Mouse (Mus musculus) neural tube, postnatal 0 days (tissue): Measurements from ENCODE around the gene Zbed5. TPM values are rescaled to one million over a fixed set of nuclear protein-coding genes. Genes with fewer than 3 reads are reported as not detected.

Experiments
- polyA plus RNA-seq: library from polyadenylated mRNA; unstranded; fragments of >200 nt; fragmentation: Nextera tagmentation; extraction: Ambion mirVana; gene quantifications from 2 replicates; pipeline ENCODE4 v1.2.1, GENCODE M21; 2015

The Zbed5 gene
- 7.1 and 8.0 TPM in 2 replicates for polyA plus RNA-seq

DNA sequence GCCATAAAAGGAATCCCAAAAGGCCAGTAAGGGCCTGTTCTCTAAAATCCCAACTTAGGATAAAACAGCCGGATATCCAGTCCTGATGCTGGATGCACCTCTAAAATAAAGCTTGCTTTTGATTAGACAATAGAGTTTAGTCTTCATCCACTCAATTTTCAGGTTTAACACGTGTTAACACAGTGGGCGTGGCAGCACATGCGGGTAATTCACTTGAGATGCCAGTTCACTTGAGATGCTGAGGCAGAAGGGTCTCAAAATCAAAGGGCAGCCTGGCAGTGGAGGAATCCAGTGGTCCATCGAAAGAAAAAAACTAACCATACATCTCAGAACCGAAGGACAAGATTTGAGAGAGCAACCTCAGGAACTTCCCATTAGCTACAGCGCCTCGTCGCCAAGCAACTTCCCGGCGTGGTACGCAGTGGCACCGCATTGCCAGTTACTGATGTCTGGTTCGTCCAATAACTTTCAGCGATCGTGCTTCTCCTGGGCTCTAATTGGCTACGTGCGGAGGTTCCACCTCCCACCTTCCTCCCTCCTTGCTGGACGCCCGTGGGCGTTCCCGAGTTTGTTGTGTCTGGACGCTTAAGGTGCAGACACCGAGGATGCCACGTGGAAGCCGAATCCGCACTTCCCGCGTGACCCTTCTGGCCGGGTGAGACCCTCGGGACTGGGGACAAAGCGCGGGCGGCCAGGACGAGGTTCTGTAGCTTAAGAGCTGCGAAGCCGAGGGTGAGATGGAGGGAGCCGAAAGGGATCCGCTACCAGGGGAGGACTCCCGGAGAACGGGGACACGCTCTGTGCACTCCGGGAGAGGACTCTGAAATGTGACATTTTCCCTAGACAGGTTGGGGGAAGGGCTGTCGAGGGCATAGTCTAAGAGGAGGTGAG lies at the start of gene Zbed5:
Zbed5 (plus strand) TSS at position 526 of the 891 bp plus-strand sequence.

DNA sequence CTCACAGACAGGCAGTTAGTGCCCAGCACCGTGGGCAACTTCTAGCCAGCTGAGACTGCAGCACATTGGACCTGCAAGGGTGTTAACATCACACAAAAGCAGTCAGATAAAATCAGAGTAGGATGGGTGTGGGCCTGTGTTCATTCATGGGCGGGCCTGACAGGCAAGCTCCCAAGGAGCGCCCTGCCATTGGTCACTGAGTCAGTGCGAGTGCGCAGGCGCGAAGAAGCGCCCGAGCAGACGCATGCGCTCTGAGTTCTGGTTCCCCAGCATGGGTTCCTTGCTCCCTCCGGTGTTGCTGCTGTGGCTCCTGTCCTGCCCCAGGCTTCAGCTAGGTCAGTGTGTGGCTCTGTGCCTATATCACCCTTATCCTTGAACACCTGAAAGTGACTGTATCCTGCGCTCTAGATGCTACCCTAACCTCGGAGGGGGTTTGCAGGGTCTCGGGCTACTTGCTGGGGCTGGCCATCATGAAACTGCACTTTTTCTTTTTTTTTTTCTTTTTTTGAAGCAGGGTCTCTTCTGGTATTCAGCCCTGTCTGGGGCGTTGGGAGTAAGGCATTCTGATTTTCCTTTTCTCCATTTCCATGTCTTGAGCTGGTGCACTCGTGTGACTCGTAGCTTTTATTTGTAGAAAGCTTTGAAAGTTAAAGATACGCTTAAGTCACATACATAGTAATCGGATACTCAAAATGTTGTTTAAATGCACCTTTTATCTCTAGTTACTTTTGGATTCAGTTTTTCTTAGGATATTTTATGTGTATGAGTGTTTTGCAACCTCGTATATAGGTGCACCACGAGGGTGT lies 48.6 kb upstream of the Zbed5 start, which contains the start of gene Sumf2:
Sumf2 (plus strand) TSS at position 235 of the 806 bp plus-strand sequence.

DNA sequence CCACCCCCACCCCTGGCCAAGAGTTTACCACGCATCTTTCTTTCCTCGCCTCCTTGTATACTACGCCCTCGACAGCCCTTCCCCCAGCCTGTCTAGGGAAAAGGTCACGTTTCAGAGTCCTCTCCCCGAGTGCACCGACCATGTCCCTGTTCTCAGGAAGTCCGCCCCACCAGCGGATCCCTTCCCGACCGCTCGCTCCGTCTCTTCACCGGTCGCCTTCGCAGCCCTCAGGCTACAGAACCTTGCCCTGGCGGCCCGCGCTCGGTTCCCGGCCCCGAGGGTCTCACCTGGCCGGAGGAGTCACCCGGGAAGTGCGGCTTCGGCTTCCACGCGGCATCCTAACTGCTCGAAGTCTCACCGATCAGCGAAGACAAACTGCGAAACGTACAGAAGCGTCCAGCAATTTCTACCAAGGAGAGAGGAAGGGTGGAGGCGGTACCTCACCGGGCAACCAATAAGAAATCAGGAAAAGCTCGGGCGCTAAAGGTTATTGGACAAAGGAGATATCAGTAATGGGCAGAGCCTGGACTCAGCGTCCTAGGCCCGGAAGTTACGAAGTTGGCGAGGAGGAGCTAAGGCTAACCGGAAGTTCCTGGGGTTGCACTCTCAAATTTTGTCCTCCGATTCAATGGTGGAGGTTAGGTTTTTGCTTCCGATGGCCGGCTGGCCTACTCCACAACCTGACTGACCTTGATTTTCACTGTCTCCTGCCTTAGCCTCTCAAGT lies 8.4 kb upstream of the Zbed5 start, which contains the start of gene Chchd2:
Chchd2 (minus strand) TSS at position 560 of the 726 bp plus-strand sequence.

DNA sequence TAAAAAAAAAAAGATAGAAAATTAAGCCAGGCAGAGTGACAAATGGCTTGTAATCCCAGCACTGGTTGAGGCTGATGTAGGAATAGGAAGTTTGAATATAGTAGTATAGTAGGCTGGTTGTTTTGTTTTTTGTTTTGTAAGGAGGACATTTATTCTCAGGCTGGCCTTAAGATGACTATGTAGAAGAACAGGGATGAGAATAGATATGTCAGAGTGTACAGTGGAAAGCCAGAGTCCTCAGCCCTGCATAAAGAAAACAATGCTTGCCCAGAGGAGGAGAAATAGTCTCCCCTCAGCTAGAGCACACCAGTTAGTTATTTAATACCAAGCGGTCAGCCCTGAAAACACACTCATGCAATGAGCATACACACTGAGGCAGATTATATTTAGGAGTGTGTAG lies 2.9 kb downstream of the Zbed5 start, which contains the start of gene Phkg1:
Phkg1 (minus strand) TSS at position 101 of the 400 bp plus-strand sequence.

DNA sequence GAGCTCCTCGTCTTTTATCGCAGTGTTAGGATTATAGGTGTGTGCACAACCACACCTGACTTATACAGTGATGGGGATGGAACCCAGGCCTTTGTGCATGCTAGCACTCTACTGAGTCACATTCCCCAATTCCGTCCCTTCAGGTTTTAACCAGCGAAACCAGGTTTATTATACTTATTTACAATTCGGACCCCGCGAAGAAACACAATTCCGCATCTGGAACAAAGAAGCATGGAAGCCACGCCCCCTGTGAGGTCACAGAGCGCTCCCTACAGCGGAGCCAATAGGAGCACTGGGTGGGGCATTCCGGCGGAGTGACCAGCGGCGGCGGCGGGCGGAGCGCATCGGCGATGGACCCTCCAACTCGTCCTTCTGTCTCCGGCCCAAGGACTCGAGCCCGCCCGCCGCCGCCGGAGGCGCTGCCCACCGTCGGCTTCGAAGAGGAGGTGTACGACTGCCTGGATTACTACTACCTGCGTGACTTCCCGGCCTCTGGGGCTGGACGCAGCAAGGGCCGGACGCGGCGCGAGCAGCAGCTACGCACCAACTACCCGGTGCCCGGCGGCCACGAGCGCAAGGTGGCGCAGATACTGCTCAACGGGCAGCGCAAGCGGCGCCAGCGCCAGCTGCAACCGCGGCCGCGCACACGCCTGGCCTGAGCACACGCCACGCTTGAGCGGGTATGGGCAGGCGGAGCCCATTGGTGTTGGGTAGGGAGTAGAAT lies 12.9 kb downstream of the Zbed5 start, which contains the start of gene Nupr1l:
Nupr1l (plus strand) TSS at position 299 of the 724 bp plus-strand sequence.

GRCm38 (mm10) chr5:129941495-129942045 lies 46.0 kb downstream of the Zbed5 start, which contains the start of gene Vkorc1l1:
Gene Vkorc1l1 (plus strand): TSS chr5:129941970.

Other genes with a start within 250 kb of the Zbed5 start
- 4.5 and 4.6 TPM in 2 replicates for gene Zfp11, start 225.6 kb upstream of the Zbed5 start, polyA plus RNA-seq
- gene Sept14, start 187.2 kb upstream of the Zbed5 start, polyA plus RNA-seq = not detected in 2 replicates
- 163 and 181 TPM in 2 replicates for gene Mrps17, start 180.2 kb upstream of the Zbed5 start, polyA plus RNA-seq
- gene Nipsnap2, start 170.7 kb upstream of the Zbed5 start, polyA plus RNA-seq = 114 and 122 TPM in 2 replicates
- 50.8 and 50.9 TPM in 2 replicates for gene Psph, start 108.3 kb upstream of the Zbed5 start, polyA plus RNA-seq
- 25.5 and 28.1 TPM in 2 replicates for gene Sumf2, start 48.7 kb upstream of the Zbed5 start, polyA plus RNA-seq
- 857 and 863 TPM in 2 replicates for gene Chchd2, start 8.3 kb upstream of the Zbed5 start, polyA plus RNA-seq
- 5.8 and 6.3 TPM in 2 replicates for gene Phkg1, start 2.8 kb downstream of the Zbed5 start, polyA plus RNA-seq
- gene Nupr1l, start 12.8 kb downstream of the Zbed5 start, polyA plus RNA-seq = 4.2 and 5.0 TPM in 2 replicates
- 20.0 and 23.8 TPM in 2 replicates for gene Vkorc1l1, start 46.2 kb downstream of the Zbed5 start, polyA plus RNA-seq
- 47.7 and 48.3 TPM in 2 replicates for gene Gusb, start 107.3 kb downstream of the Zbed5 start, polyA plus RNA-seq
- 41.7 and 41.8 TPM in 2 replicates for gene Asl, start 133.5 kb downstream of the Zbed5 start, polyA plus RNA-seq
- gene Crcp, start 133.6 kb downstream of the Zbed5 start, polyA plus RNA-seq = 68.6 and 76.2 TPM in 2 replicates
- gene Tpst1, start 177.6 kb downstream of the Zbed5 start, polyA plus RNA-seq = 54.7 and 56.9 TPM in 2 replicates
- gene Kctd7, start 249.1 kb downstream of the Zbed5 start, polyA plus RNA-seq = 11.6 and 12.9 TPM in 2 replicates